Mouse (Mus musculus) large intestine, adult 2 months (tissue): ENCODE measurements around the gene Ppard. TPM values are rescaled to one million over a fixed set of nuclear protein-coding genes. Genes with fewer than 3 reads are reported as not detected.
"Not testable (repeated sequence)": the region's sequence is repeated elsewhere in the genome, so short reads cannot be mapped to it uniquely, and the experiment has no call there.

Experiments used
- DNase-seq: peaks from one replicate; pipeline ENCODE4 v3.0.0-alpha.2; 2012; ENCODE audit warnings: low read depth, low spot score
- WGBS: fragments of 180-500 bp; shearing (Covaris S2); methylation state at CpG from one replicate; pipeline ENCODE4 v1.1.7; 2018; 5-methylcytosine and 5-hydroxymethylcytosine counted together
- polyA plus RNA-seq: library from polyadenylated mRNA; depleted of rRNA; stranded (reverse); fragments of >200 nt; gene quantifications from 2 replicates; pipeline ENCODE4 v1.2.3, GENCODE M21; 2012

The Ppard gene
- polyA plus RNA-seq, 1 experiment: 139 TPM

DNA sequence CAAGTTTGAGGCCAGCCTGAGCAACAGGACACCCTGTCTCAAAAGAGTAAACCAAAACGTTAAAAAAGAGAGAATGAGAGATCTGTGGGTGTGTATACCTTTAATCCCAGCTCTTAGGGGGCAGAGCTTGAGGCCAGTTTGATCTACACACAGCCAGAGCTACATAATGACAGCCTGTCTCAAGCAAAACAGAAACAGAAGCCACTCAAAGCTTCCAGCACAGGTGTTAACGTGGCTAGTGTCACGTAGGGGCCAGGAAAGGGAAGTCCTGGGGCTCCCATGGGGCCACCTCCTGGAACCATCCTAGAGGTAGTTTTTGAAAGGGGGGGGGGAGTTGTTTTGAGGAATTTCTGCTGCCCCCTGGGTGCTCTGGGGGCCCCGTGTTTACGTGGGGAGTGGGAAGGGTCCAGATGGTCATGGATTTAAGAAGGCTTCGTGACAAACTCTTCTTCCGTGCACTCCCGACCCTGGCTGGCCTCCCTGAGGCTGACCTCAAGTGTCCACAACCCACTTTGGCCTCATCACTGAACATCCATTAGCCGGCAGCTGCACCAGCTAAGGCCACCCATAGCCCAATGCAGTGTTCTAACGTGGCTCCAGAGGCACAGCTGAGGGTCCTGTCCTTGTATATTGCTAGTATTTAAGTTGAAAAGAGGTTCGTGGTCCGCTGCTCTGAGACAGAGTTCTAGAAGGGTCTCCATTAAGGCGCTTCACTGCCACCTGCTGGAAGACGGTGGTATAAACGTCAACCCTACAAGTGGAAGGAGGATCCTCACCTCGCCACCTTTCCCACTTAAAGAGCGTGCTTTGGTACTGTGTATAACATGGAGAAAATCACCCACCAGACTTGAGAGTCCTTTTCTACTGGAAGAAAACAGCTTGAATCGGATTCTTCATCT, 76.0 kb downstream of the Ppard start:
- WGBS: 9% methylated on average over 18 of the region's 18 CpGs
- no peak for DNase-seq

DNA sequence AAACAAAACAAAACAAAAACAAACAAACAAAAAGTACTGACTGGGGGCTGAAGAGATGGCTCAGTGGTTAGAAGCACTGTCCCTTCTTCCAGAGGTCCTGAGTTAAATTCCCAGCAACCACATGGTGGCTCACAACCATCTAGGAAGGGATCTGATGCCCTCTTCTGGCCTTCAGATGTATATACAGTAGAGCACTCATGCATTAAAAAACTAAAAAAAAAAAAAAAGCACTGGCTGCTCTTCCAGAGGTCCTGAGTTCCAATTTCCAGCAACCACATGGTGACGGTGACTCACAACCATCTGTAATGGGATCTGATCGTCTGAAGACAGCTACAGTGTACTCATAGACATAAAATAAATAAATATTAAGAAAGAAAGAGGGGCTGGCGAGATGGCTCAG, 78.3 kb downstream of the Ppard start:
- 69% methylated on average over 3 of the region's 3 CpGs for WGBS

DNA sequence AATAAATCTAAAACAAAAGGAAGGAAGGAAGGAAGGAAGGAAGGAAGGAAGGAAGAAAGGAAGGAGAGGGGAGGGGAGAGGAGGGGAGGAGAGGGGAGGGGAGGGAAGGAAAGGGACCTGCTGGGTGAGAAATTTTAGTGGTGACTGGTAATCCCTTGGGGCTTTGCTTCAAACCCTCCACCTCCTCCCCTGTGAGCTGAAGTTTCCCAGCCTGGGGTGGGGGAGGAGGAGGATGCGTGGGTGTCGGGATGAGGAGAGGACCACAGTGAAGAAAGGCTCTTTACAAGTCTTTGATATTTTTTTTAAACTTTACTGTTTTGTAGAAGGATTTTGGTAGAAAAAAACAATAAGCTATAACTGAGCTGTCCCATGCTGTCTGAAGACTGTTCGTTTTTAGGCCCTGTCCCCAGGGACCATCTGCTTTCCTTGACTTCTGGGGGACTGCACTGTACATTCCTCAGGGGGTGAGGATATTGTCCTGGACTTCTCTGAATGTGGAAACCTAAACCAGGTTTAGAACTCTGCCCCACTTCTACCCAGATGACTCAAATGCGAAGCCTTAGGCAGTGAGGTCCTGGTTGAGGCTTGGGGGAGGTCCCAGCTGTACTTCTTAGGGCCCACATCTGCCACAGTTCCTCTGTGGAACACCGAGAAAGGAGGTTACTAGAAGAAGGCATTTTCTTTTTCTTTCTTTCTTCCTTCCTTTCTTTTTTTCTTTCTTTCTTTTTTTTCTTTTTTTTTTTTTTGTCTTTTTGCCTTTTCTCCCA, 79.0 kb downstream of the Ppard start:
- DNase-seq: no peak
- 91% methylated on average over 5 of the region's 5 CpGs for WGBS

More for the DNA sequence above, 78.3 kb downstream of the Ppard start:
- DNase-seq: no peak

DNA sequence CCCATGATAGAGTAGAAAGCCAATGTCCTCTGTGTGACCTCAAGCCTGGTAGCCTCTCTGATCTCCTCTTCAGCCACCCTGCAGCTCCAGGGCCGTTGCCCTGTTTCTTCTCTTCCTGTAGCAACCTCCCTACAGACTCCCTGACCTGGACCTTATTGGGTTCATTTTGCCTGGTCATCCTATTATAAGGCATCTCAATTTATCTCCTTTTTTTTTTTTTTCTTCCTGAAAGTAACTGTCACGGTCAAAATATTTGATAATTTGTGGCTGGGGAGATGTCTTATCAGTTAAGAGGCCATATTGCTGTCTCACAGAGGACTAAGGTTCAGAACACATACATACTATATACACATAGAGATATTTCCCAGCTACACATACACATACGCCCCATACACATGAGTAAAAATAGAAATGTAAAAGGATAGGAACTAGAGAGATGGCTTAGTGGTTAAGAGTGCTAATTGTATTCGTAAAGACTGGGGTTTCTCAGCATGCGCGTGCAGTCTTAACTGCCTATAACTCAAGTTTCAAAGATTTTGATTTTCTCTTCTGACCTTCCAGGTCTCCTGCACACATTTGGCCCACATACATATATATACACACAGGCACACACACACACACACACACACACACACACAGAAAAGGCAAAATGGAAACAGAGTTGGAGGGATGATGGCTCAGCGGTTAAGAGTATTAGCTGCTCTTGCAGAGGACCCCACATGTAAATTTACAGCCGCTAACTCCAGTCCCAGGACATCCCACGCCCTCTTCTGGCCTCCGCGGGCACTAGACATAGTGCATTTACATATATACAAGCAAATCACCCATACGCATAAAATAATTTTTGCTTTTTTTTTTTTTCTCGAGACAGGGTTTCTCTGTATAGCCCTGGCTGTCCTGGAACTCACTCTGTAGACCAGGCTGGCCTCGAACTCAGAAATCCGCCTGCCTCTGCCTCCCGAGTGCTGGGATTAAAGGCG, 80.0 kb downstream of the Ppard start:
- WGBS: 30% methylated on average over 17 of the region's 17 CpGs

DNA sequence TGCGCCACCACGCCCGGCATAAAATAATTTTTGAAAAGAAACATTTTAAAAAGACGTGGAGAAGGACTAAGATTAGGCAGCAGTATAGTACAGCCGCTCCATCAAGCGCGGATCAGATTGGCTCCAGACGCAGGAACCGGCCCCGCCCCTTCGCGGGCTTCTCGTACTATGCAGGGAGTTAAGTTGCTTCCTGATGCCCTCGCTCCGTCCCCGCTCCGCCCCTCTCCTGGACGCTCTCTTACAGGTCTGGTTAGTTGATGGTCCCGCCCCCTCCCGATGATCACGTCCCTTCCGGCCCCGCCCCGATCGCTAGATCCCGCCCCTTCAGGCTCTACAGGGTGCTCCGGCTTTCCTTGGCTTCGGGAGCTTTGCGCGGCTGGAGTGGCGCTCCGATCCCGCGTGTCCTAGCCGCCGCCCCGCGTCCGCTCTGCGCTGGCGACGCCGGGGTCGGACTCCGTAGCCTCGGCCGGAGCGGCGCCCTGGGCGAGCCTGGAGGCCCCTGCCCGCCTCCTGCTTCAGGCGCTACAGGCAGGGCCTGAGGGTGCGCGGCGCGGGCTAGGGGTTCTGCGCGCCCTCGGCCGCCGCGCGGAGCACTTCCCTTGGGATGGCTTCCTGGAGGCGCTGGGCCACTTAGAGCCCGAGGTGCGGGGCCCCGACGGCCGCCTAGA, 80.8 kb downstream of the Ppard start, which contains the start of gene Fance:
Gene Fance, plus strand, starts transcription at position 308 of the 668 bp plus-strand sequence.
- under 1% methylated on average over 69 of the region's 69 CpGs for WGBS
- DNase-seq: peak; percentile 99

More for the DNA sequence above, 80.0 kb downstream of the Ppard start:
- DNase-seq: no peak

DNA sequence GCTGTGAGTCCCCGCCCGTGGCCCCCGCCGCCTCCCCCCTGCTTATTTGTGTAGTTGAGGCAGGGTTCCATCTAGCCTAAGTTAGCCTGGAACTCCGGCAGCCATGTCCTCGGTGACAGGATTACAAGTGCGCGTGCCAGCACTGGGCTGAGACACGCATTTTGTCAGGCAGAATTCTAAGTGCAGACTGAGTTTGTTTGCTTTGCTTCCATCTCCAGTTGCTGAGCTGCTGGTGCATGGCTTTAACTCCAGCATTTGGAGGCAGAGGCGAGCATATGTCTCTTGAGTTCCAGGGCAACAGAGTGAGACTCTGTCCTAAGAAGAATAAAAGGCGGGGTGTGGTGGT, 81.4 kb downstream of the Ppard start:
- under 1% methylated on average over 11 of the region's 11 CpGs for WGBS
- no peak for DNase-seq

DNA sequence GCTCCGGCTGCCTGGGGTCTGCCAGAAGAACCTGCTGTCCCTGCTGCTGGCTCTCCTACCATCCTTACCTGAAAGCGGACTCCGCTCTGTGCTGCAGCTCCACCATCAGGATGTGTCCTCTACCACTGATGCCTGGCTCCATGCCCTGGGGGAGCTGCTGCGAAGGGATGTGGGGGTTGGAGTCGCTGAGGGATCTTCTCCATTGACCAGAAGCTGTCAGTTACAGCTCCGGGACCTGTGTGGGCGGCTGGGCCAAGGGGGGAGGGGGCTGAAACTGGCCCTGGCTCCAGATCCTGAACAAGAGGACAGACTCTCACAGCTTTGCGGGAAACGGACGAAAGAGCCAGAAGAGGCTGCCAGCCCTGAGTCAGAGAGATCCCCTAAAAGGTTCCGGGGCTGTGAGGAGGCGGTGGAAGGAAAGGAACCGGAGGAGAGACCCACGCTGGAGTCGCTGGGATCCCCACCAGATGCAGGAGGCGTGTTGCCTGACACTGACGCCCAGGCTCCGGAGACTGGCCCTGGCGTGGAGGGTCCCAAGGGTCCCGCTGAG, 83.2 kb downstream of the Ppard start:
- WGBS: 94% methylated on average over 20 of the region's 20 CpGs
- no peak for DNase-seq

DNA sequence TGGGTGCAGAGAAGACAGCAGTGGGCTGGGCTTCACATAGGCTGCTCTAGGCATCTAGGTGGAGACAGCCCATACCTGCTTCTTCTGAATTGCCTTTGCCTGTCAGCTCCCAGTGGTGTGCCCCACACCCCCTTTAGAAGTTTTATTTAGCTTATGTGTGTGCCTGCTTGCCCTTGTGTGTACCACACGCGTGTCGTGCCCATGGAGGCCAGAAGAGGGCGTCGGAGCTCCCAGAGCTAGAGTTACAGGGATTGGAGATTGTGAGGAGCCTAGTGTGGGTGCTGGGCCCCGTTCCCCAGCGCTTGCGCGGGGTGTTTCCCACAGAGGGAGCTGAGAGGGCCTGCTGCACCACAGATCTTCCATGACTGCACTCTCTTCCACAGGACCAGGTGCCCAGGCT, 84.0 kb downstream of the Ppard start:
- no peak for DNase-seq
- 91% methylated on average over 9 of the region's 9 CpGs for WGBS

DNA sequence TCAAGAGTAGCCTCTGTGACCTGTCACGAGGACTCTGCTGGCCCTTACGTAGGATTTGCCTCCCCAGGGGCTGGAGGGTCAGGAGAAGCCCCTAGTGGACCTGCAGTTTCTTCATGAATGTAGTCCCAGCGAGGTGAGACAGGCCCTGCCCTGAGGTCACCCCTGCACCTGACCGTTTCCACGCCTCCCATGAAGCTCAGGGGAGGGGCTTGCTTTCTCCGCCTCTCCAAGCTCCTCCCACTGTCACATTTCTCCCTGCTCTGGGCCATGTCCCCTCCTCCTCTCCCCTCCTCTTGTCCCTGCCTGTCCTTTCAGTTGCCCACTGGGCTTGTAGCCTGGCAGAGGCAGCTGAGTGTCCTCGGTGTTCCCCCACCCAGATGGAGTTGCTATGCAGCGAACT, 84.6 kb downstream of the Ppard start:
- no peak for DNase-seq
- WGBS: 69% methylated on average over 8 of the region's 8 CpGs

DNA sequence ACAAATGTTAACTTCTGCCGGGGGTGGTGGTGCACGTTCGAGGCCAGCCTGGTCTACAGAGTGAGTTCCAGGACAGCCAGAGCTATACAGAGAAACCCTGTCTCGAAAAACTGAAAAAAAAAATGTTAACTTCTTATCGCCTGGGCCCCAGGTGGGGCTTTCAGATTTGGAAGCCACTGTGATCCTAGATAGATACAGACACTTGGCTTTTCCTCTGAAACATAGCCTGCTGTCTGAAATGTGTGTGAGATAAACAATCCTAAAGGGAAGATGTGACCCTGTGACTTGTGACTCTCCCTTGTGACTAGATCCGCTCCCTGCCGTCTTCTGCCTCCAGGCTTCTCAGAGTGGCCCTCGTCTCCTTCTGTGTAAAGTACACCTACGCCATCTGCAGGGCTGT, 85.2 kb downstream of the Ppard start:
- WGBS: 88% methylated on average over 9 of the region's 9 CpGs
- no peak for DNase-seq

DNA sequence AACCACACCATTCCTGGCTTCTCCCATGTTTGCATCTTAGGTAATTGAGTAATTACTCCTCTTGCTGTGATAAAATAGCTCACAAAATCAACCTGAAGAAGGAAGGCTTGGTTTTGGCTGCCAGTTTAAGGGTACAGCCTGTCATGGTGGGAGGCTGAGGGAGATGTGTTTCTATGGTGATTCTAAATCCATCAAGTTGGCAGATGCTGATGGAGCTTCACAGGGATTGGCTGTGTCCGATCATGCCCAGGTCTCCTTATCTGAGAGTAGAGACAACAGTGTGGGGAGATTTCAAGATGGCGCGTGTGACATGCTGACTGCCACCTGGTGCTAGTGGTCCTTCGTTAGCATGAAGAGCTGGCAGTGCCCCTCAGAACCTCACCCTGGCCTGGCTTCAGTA, 89.2 kb downstream of the Ppard start:
- 98% methylated on average over 4 of the region's 4 CpGs for WGBS

DNA sequence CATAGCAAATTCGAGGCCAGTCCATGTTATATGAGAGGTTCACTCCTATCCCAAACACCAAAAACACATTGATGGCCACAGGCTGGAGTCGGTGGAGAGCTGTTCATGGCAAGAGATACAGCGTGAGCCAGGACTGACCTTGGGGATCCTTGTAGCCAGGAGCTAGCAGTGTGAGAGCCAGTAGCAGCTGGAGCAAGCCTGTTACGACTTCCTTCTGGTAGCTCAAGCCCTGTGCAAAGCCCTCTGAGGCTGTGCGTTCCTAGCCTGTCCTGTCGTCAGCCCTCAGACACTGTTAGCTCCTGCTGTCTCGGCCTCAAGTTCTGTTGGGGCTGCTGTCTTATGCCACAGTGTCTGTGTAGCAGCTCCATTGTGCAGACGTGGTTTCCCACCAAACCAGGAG, 91.3 kb downstream of the Ppard start:
- no peak for DNase-seq
- 89% methylated on average over 8 of the region's 8 CpGs for WGBS

More for the DNA sequence above, 89.2 kb downstream of the Ppard start:
- DNase-seq: no peak

DNA sequence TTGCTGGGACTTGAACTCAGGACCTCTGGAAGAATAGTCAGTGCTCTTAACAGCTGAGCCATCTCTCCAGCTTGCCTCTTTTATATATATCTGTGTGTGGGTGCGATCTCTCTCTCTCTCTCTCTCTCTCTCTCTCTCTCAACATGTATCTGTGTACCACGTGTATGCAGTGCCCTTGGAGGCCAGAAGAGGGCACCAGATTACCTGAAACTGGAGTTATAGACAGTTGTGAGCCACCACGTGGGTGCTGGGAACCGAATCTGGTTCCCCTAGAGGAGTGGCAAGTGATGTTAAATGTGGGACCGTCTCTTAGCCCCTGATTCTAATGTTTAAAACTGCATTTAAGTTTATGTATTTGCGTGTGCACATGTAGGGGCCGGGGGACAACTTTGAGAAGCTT, 91.9 kb downstream of the Ppard start:
- 100% methylated on average over 7 of the region's 7 CpGs for WGBS
- not testable (repeated sequence) for DNase-seq

DNA sequence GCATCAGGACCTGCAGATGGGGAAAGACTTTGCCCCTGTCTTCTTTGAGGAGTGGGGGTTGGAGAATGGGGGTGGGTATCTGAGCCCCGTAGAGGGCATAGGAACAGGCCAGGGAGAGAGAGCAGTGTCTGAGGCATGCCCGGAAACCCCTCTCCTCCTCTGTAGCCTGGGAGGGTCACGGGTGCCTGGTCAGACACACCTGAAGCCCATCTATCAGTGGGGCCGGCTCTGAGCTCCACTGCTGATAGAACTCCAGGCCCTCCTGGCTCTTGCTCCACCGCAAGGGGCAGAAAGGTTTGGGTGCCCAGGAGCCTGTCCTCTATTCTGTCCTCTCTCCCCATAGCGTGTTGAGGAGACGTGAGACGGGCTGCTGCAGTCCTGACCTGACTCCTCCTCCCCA, 93.3 kb downstream of the Ppard start:
- DNase-seq: no peak
- 98% methylated on average over 8 of the region's 8 CpGs for WGBS

DNA sequence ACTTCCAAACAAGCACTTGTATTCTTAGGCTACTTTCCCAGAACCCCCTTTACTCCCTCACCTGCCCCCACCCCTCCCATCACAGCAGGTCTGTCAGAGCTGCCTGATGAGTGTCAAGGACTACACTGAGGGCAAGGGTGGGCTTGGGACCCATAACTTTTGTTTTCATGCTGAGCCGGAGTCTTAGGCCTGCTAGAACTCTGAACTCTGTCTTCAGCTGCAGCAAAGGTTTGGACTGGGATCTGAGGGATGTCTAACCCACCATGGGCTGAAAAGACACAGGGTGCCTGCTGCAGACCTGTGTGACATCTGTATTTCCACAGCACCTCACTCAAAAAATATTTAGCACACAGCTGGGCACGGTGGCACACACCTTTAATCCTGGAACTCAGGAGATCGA, 94.5 kb downstream of the Ppard start:
- 67% methylated on average over 3 of the region's 3 CpGs for WGBS
- DNase-seq: no peak

DNA sequence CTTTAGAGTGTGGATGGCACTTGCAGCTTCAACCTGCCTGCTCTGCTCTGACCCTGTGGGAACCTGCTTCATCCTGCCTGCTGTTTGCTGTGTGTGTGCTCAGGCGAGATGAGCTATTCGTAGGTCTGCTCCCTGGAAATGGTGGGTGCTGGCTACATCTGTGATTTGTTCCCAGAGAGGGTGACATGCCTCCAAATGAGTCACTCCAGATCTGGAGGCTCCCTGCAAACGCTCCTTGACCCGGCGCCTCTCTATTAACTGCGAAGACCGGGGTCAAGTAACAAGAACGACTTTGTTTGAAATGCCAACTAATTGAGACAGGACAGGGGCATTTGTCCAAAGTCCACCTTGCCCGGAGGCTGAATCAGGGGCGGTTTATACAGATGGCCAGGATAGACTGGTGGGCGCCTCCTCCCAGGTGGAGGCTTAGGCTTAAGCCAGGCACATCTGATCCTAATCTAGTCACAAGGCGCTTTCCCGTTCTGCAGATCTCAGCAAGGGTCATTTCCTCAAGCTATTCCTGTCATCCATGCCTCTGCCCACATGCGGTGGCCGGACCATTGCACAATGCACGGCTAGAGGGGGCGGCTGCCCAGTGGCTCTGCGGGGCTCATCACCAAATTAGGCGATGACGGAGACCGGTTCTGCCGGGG, 95.3 kb downstream of the Ppard start:
- DNase-seq: no peak
- WGBS: 6% methylated on average over 22 of the region's 22 CpGs

DNA sequence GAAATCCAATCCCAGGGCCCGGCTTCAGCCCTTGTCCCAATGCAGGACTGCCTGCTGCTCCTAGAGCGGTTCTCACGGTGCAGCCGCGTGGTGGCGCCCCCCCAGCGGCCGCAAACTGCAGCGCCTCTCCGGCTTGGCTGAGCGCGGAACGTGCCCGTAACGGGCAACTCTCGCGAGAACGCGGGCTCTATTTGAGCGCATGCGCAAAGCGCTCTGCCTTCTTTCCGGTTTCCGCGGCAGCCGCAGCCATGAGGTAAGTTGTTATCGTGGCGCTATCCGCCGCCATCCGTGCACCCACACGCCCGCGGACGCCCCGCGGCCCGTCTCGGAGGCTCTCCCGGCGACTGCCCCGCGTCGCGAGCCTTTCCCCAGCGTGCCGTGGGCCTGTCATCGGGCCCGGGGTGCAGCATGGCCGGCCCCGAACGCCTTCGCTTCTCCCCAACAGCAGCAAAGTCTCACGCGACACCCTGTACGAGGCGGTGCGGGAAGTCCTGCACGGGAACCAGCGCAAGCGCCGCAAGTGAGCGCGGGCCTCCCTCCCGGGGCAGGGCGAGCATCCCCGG, 95.9 kb downstream of the Ppard start, which contains the start of gene Rpl10a:
Gene Rpl10a, plus strand, starts transcription at position 106 of the 563 bp plus-strand sequence.
- DNase-seq: peak; percentile 83

DNA sequence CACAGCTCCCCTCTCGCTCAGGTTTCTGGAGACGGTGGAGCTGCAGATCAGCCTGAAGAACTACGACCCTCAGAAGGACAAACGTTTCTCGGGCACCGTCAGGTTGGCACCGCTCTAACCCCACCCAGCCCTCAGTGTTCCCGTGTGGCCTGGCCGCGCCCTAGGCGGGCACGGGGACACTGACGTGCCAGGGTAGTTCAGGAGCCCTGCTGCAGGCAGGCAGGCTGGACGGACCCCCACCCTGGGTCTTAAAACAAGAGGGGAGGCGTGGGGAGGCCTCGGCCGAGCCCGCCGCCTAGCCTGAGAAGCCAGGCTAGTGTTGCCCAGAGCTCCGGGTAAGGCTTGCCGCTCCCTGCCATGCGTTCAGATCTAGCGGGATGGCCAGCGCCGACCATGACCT, 96.4 kb downstream of the Ppard start:
- WGBS: under 1% methylated on average over 25 of the region's 25 CpGs

More for the DNA sequence above, 95.9 kb downstream of the Ppard start, which contains the start of gene Rpl10a:
- 1% methylated on average over 67 of the region's 67 CpGs for WGBS

More for the DNA sequence above, 96.4 kb downstream of the Ppard start:
- DNase-seq: no peak
